Mouse (Mus musculus) heart, postnatal 25 days (tissue): ENCODE measurements at regions not wholly inside any gene's neighbourhood (a gene's known extent, or its start where the extent isn't known, plus 50 kb on each side); places are given as distances from the start of the nearest gene placed in this dataset.
A peak's percentile ranks its signal among the peaks of the same experiment; 100 is the strongest.

ENCODE experiments used
- DNase-seq: peaks from one replicate; pipeline ENCODE4 v3.0.0; 2022; ENCODE audit warnings: low spot score
- intact Hi-C: fragments of 180-260 bp; cut with DNase I; formaldehyde crosslinking; loops from one replicate; pipeline ENCODE4 v1.15.1; 2025

GRCm38 (mm10) chr9:23012130-23012529, 210.7 kb upstream of the Bmper start:
- intact Hi-C loops, result loop anchor here (10.0 kb wide), 1 partner anchor 297 kb away; no protein-coding TSS in a partner anchor
- DNase-seq, result peak; percentile 26

GRCm38 (mm10) chr9:23016733-23017132, 206.1 kb upstream of the Bmper start:
- no peak for DNase-seq

GRCm38 (mm10) chr9:23024061-23024460, 198.8 kb upstream of the Bmper start:
- DNase-seq, result no peak
- intact Hi-C loops, result no loop called here

More at GRCm38 (mm10) chr9:23016733-23017132, 206.1 kb upstream of the Bmper start:
- intact Hi-C loops, result loop anchor here (10.0 kb wide), 1 partner anchor 302 kb away; no protein-coding TSS in a partner anchor

GRCm38 (mm10) chr9:23025247-23025646, 197.6 kb upstream of the Bmper start:
- intact Hi-C loops, result no loop called here

GRCm38 (mm10) chr9:23027377-23028313, 195.2 kb upstream of the Bmper start:
- DNase-seq, result no peak
- intact Hi-C loops, result loop anchor here (2.0 kb wide), 1 partner anchor 185 kb away; no protein-coding TSS in a partner anchor

More at GRCm38 (mm10) chr9:23025247-23025646, 197.6 kb upstream of the Bmper start:
- DNase-seq, result no peak

- DNase-seq, result no peak
- intact Hi-C loops, result no loop called here
Measured at GRCm38 (mm10) chr9:23029421-23029820, 193.5 kb upstream of the Bmper start.

GRCm38 (mm10) chr9:23030138-23030537, 192.7 kb upstream of the Bmper start:
- intact Hi-C loops, result no loop called here
- DNase-seq, result no peak

- intact Hi-C loops, result no loop called here
Measured at GRCm38 (mm10) chr9:23030546-23030945, 192.3 kb upstream of the Bmper start.

GRCm38 (mm10) chr9:23031916-23032315, 191.0 kb upstream of the Bmper start:
- no peak for DNase-seq
- intact Hi-C loops, result no loop called here

More at GRCm38 (mm10) chr9:23030546-23030945, 192.3 kb upstream of the Bmper start:
- no peak for DNase-seq

- no peak for DNase-seq
- intact Hi-C loops, result no loop called here
Measured at GRCm38 (mm10) chr9:23035306-23035705, 187.6 kb upstream of the Bmper start.

- no peak for DNase-seq
- intact Hi-C loops, result no loop called here
Measured at GRCm38 (mm10) chr9:23035901-23036610, 186.8 kb upstream of the Bmper start.

GRCm38 (mm10) chr9:23037513-23037914, 185.4 kb upstream of the Bmper start:
- no peak for DNase-seq
- intact Hi-C loops, result no loop called here

- DNase-seq, result no peak
- intact Hi-C loops, result no loop called here
Measured at GRCm38 (mm10) chr9:23039588-23039987, 183.3 kb upstream of the Bmper start.

GRCm38 (mm10) chr9:23041025-23041424, 181.9 kb upstream of the Bmper start:
- intact Hi-C loops, result no loop called here
- no peak for DNase-seq

- DNase-seq, result no peak
- intact Hi-C loops, result no loop called here
Measured at GRCm38 (mm10) chr9:23041537-23042472, 181.1 kb upstream of the Bmper start.

GRCm38 (mm10) chr9:23043006-23043405, 179.9 kb upstream of the Bmper start:
- no peak for DNase-seq
- intact Hi-C loops, result no loop called here

- no peak for DNase-seq
- intact Hi-C loops, result no loop called here
Measured at GRCm38 (mm10) chr9:23045486-23045885, 177.4 kb upstream of the Bmper start.

- intact Hi-C loops, result no loop called here
Measured at GRCm38 (mm10) chr9:23050751-23051150, 172.1 kb upstream of the Bmper start.

GRCm38 (mm10) chr9:23059526-23059925, 163.3 kb upstream of the Bmper start:
- intact Hi-C loops, result no loop called here
- no peak for DNase-seq

More at GRCm38 (mm10) chr9:23050751-23051150, 172.1 kb upstream of the Bmper start:
- DNase-seq, result no peak

GRCm38 (mm10) chr9:23060526-23060925, 162.3 kb upstream of the Bmper start:
- intact Hi-C loops, result no loop called here
- DNase-seq, result no peak
